Mouse (Mus musculus): ENCODE measurements around the gene Taar8c.
"Not testable (repeated sequence)": the region's sequence is repeated elsewhere in the genome, so short reads cannot be mapped to it uniquely, and the experiment has no call there.

Taar8c gene

GRCm38 (mm10) chr10:24101812-24102211 lies at the start of gene Taar8c:
Taar8c (minus strand) TSS chr10:24101912.
- not testable (repeated sequence) for DNase-seq

GRCm38 (mm10) chr10:24150086-24150485 lies 48.4 kb upstream of the Taar8c start:
- no peak for DNase-seq

GRCm38 (mm10) chr10:24149135-24149781 lies 47.5 kb upstream of the Taar8c start, which contains the start of gene Stx7:
Stx7 (plus strand) TSS chr10:24149302.
- DNase-seq = peak; percentile 95

- no peak for DNase-seq
Observed at GRCm38 (mm10) chr10:24142735-24143134, 41.0 kb upstream of the Taar8c start.

GRCm38 (mm10) chr10:24138623-24139261 lies 37.0 kb upstream of the Taar8c start:
- no peak for DNase-seq

- DNase-seq = no peak
Observed at GRCm38 (mm10) chr10:24134071-24134645, 32.4 kb upstream of the Taar8c start.

GRCm38 (mm10) chr10:24133132-24133531 lies 31.4 kb upstream of the Taar8c start:
- no peak for DNase-seq

GRCm38 (mm10) chr10:24132273-24132672 lies 30.6 kb upstream of the Taar8c start:
- DNase-seq = no peak

GRCm38 (mm10) chr10:24131451-24132262 lies 29.9 kb upstream of the Taar8c start:
- DNase-seq = peak; percentile 71

- peak; percentile 32 for DNase-seq
Observed at GRCm38 (mm10) chr10:24111116-24111778, 9.5 kb upstream of the Taar8c start.

GRCm38 (mm10) chr10:24109434-24109833 lies 7.7 kb upstream of the Taar8c start, which contains the start of gene Taar9:
Taar9 (minus strand) TSS chr10:24109534.
- DNase-seq = not testable (repeated sequence)

- no peak for DNase-seq
Observed at GRCm38 (mm10) chr10:24108236-24108635, 6.5 kb upstream of the Taar8c start.

GRCm38 (mm10) chr10:24107747-24108146 lies 6.0 kb upstream of the Taar8c start:
- no peak for DNase-seq

GRCm38 (mm10) chr10:24103299-24103698 lies 1.6 kb upstream of the Taar8c start:
- DNase-seq = not testable (repeated sequence)

- DNase-seq = not testable (repeated sequence)
Observed at GRCm38 (mm10) chr10:24097010-24097409, 4.7 kb downstream of the Taar8c start.

GRCm38 (mm10) chr10:24092194-24092593 lies 9.5 kb downstream of the Taar8c start, which contains the start of gene Taar8b:
Taar8b (minus strand) TSS chr10:24092294.
- DNase-seq = no peak

- no peak for DNase-seq
Observed at GRCm38 (mm10) chr10:24087168-24087567, 14.5 kb downstream of the Taar8c start.

- no peak for DNase-seq
Observed at GRCm38 (mm10) chr10:24086555-24086954, 15.2 kb downstream of the Taar8c start.

GRCm38 (mm10) chr10:24085936-24086335 lies 15.8 kb downstream of the Taar8c start:
- no peak for DNase-seq

GRCm38 (mm10) chr10:24080166-24080565 lies 21.5 kb downstream of the Taar8c start:
- peak; percentile 23 for DNase-seq

GRCm38 (mm10) chr10:24076200-24076599 lies 25.5 kb downstream of the Taar8c start, which contains the start of gene Taar8a:
Taar8a (plus strand) TSS chr10:24076500.
- not testable (repeated sequence) for DNase-seq

- DNase-seq = not testable (repeated sequence)
Observed at GRCm38 (mm10) chr10:24074751-24075150, 27.0 kb downstream of the Taar8c start.
